Mouse (Mus musculus) frontal cortex, postnatal 36 days (tissue): ENCODE measurements around the gene Gnptg.
"Not testable (repeated sequence)": the region's sequence is repeated elsewhere in the genome, so short reads cannot be mapped to it uniquely, and the experiment has no call there.

Experiments
- DNase-seq, 2 experiments: peaks; one replicate each; pipeline ENCODE4 v3.0.0; 2022; ENCODE audit warnings: low spot score in 2 of 2

Gene Gnptg

DNA sequence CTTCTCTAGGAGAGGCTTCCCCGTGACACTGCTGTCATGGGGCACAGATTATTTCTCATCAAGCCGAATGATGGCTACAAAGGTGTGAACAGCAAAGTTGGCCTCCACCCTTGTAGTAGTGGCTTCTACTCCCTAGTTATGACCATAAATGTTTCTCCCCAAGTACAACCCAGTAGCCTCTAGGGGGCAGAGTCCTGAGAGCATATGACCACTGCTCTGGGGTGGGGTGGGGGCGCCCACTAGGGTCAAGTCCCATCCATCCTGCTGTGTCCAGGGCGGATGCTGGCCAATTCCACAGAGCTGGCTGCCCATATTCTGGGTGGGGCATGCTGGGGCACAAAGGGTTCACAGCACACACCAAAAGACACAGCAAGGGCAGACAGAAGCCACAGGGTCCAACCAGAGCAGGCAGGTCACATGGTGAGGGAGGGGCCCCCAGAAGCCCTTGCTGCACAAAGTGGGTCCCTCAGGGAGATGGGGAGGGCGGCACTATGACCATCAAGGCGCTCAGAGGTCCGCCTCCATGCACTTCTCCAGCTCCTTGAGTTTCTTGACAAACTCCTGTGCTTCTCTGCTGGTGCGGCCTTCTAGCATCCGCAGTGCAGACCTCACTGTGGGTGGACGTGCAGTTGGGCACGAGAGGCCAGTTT, 3.3 kb upstream of the Gnptg start:
- DNase-seq, result no peak

DNA sequence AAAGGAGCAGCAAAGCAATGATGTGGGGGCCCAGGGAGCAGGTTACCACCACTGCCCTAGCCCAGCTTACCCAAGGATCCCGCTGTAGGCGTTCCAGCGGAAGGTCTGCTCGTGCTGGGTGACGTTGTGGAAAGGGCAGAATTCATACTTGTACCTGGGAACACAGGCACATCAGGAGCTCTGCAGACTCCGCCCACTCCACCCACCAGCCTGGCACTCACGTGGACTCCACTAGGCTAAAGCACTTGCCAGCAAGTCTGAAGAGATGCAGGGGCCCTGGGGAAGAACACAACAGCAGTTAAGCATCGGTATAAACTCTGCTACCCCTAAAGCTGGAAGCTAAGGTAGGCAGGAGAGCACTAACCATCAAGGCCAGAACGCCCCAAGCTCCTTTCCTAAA, 4.3 kb downstream of the Gnptg start:
- DNase-seq, result no peak

DNA sequence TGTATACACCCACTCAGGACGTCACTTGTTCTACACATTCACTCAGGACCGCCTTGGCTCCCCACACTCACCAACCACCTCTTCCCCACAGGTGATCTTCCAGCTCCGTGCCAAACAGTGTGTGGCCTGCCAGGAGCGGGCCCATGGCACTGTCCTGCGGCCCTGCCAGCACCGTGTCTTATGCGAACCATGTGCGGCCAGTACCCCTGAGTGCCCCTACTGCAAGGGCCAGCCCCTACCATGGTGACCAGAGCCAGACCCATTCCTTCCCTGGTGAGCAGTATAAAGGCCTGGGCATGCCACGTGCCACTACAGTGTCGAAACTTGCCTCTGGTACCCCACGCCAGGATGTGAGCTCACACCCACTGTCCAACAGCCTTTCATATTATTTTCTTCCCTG, 8.3 kb downstream of the Gnptg start:
- not testable (repeated sequence) for DNase-seq

DNA sequence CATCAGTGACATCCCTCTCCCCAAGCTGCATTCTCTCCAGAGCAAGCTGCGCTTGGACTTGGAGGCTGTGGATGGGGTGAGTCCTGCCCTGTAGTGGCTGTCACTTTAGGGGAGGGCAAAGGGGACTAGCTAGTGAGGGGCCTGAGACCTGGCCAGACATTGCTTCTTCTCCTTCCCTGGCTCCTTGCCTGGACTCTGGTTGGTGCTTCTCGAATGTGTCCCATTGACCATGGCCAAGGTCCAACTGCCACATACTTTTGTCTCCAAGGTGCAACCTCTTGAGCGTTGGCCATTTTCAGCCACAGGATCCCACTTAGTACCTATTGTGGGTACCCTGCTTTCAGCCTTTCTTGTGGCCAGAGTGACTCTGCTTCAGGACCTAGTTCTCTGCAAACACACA, 9.2 kb downstream of the Gnptg start:
- no peak for DNase-seq

DNA sequence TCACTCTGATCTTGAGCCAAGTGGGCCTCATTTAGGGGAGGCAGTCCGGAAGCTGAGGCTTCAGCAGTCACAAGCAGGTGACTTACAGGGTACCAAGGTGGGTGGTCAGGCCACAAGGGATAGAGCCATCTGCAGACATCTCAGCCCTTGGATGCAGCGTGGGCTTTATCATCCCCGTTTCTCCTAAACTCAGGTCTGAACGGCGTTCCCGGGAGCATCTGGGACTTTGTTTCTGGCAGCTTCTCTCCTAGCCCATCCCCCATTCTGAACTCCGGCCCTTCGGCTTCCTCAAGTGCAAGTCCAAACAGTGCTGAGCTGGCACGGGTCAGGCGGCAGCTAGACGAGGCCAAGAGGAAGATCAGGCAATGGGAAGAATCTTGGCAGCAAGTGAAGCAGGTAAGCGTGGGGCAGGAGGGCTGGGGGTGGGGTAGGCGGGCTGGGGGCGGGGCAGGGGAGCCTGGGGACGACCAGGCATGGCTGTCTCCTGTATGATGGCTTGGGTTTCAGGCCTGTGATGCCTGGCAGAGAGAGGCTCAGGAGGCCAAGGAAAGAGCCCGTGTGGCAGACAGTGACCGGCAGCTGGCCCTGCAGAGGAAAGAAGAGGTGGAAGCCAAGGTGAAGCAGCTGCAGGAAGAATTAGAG, 9.8 kb downstream of the Gnptg start:
- DNase-seq, result not testable (repeated sequence)

DNA sequence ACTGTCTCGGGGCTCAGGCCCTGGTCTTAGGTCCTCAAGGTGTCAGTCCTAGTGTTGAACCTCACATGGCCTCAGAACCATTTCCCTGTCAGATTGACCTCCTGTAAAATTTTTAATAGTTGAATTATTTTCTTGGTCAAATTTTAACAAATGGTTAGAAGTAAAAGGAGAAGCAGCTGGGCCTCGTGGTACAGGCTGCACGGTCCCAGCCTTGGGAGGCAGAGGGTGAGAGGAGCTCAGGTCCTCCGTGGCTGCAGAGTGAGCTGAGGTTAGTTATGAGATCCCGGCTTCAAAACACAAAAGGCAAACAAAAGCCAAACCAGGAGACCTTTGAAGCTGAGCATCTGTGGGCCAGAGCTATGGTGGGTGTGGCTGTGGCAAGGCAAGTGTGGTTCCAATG, 11.9 kb downstream of the Gnptg start:
- DNase-seq, result no peak

DNA sequence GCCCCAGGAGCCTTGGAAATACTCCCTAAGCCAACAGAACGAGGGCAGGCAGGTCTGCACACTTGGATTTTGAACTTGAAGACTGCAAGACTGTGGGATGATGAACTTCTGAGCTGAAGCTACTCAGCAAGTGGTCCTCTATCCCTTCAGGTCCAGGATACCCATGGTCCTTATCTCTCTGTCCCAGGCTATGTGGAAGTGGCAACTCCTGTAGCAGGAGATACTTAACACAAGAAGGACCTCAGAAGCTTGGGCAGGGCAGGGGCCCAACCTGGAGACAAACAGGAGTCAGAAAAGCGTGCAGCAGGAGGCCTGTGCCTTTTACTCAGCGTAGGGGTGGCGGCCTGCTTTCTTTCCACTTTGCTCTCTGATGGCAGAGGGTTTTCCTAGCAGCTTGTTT, 14.3 kb downstream of the Gnptg start:
- DNase-seq, result no peak

DNA sequence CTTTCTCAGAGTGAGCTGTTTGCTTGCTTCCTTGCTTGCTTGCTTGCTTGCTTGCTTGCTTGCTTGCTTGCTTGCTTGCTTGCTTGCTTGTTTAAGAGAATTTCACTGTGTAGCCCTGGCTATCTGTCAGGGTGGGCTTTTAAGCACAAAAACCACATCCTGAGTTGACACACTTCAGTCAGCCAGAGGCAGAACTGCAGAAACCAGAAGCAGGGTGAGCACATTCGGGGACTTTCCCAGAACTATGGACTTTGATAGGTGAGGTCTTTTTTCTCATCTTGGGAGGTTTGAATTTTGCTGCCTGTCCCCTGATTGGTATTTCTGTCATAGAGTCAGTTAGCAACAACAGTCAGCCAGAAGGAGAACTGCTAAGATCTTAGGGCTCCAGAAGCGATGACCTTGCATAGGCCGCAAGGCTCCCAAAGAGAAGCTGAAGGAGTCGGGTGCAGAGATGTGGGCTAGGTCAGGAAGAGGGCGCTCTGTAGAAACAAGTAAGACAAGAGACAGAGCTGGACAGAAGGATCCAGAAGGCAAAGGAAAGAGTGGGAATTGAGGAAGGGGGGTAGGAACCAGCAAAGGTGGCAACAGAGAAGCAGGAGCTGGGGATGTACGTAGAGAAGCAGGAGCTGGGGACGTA, 15.2 kb downstream of the Gnptg start:
- DNase-seq, result no peak

DNA sequence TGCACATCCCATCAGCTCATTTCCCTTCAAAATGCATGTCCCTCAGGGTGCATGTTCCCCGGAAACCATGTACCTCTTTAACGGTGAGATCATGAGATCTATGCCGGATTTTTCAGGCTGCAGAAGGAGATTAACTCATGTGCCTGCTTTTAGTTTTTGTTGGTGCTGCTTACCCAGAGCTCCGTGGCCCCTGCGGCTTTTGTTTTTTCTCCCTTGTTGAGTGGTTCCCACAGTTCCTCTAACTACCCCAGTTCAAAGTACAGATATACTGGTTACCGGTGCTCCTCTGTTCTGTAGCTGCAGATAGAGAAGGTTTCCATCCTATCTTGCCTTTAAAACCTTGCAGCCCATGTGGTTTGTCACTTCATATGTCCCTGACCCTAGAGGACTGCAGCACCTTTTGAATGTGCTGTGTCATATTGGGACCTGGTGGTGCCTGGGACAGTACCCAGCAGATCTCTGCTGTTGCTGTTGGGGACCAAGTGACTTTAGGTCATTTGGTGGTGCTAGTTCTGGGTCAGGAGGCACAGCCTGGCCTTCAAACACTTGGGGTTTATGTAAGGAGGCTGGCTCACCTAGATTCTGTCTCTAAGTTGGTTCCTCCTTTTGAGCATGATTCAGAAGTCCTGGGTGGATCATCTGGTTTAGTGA, 16.8 kb downstream of the Gnptg start:
- DNase-seq, result no peak

DNA sequence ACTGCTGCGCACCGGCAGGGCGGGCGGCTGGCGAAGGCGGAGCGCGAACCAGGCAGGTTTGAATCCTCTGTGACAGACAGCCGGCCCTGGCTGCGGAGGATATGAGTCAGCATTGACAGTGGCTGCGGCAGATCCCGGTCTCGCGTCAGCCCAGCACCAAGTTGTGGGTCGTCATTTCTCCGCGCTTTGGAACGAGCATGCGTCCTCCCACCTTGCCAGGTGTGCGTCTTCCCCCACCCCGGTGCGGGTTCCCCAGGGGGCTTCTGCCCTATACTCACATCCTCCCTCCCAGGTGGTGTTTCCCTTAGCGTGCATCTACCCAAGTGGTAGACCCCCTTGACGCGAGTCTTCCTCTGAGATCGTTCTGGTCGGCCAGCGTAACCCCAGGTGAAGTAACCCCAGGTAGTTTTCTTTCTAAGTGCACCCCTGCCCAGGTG, 17.4 kb downstream of the Gnptg start:
- peak; percentile 42 to 44 for DNase-seq

DNA sequence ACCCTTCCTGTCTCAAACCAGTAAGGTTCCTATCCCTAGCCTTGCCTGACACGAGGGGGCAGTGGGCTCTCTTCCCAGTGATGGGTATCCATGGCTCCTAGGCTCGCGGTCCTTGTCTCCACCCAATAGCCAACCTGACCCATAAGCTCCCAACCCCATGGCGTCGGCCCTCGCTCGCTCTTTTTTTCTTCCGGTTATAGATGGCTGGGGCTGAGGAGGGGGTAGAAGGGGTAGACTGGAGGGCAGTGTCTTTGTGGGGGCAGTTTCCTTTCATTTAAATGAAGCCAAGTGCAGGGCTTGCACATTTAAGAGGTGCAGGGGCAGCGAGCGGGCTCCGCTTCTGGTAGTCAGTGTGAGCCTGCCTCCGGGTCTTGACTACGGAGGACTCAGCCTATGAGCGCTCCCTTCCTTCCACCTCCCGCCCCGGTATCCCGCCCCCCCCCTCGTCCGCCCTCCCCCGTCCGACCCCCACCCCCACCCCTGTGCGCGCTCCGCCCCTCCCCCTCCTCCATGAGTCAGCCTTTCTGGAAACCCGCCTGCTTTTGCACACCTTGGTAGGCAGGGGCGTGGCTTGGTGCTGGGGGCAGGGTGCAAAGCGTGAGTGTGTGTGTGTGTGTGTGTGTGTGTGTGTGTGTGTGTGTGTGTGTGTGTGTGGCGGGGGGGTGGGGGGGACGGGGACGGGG, 18.0 kb downstream of the Gnptg start:
- DNase-seq, result peak; percentile 44 to 54

DNA sequence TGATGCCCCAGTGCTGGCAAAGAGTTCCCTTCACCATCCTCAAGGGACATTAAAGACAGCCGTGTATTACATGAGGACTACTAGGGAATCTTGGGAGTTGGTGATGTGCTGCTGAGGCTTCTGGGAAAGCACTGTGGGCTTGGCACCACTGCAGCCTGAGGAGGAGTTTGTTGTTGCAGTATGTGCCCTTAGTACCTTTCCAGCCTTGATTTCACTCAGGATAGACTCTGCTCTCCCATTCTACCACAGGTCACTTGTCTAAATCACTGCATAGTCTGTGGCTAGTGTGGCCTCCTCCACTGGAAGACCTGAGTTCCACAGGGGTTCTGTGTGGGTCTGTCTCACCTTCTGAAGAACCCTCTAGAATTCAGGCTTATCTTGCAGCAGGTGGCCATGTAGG, 19.2 kb downstream of the Gnptg start:
- DNase-seq, result no peak

DNA sequence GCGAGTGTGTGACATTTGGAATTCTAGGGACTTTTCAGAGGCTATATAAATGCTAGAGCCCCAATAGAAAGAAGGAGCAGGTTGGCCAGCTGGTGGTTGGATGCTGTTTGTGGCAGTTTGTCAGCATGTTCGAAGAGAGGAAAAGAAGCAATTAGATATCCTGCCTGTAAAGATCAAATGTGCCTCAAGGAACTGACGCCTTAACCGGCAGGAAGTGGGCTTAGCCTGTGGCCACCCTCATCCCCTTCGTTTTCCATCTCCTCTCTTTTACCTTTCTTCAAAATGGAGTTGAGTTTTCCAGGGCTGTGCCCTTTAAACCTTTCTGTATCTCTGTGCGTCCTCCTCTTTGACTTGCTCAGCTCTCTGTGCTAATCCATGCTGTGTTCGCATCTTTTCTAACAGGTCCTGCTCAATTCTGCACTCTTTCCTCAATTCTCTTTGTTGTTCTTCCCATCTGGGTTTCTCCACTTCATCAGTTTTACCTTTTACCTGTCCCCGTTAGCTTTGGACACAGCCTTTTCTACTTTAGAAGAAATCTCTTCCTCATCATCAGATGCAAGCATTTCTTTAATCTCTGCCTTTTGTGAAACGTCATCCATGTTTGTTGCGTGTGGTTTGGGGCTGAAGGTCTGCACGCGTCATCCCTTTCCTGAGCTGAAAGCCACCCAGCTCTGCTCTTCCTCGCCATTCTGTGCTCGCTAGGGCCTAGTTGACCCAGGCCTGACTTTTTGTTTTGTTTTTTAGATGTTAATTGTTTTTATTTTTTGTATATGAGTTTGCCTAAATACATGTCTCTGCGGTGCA, 20.2 kb downstream of the Gnptg start:
- DNase-seq, result no peak

DNA sequence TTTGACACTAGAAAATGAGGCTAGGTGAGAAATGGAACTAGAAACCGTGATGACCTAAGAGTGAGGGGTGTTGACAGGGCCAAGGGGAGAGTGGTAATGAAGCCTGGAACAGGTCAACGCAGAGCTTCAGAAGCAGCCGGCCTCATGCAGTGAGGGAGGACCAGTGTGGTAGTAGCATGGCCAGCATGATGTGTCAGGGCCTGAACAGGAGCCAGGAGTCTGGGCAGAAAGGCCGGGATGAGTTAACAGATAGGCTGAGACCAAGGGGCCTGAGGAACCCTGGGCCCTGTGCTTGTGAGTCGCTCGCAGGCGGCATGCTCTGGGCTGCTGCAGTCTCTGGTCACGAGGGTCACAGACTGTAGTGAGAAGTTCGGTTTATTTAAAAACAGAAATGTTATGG, 21.0 kb downstream of the Gnptg start:
- DNase-seq, result no peak

DNA sequence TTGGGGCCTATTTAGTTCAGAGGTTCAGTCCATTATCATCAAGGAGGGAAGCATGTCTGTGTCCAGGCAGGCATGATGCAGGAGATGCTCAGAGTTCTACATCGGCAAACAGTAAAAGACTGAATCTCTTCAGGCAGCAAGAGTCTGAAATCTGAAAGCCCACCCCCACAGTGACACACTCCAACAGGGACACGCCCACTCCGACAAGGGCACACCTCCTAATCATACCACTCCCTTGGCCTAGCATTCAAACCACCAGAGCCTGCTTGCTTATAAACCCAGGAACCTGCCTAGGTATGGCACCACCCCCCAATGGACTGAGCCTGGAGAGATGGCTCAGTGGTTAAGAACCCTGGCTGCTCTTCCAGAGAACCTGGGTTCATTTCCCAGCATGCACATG, 24.5 kb downstream of the Gnptg start:
- DNase-seq, result no peak

DNA sequence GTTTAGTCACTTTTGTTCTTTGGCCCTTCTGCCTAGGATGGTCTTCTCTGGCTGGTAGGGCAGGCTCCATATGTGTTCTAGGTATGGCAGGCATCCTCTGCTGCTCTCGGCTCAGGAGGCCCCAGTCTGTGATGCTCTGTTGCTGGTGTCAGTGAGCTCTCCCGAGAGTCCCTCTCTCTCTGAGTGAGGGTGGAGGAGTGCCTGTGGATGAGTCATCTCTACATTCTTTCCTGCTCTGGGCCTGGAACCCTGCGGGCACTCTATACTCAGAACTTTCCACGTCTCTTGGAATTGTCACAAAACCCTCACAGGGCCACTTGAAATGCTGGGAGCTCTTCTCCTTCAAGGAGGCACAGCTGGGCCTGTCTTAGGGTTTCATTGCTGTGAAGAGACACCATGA, 28.2 kb downstream of the Gnptg start:
- no peak for DNase-seq

DNA sequence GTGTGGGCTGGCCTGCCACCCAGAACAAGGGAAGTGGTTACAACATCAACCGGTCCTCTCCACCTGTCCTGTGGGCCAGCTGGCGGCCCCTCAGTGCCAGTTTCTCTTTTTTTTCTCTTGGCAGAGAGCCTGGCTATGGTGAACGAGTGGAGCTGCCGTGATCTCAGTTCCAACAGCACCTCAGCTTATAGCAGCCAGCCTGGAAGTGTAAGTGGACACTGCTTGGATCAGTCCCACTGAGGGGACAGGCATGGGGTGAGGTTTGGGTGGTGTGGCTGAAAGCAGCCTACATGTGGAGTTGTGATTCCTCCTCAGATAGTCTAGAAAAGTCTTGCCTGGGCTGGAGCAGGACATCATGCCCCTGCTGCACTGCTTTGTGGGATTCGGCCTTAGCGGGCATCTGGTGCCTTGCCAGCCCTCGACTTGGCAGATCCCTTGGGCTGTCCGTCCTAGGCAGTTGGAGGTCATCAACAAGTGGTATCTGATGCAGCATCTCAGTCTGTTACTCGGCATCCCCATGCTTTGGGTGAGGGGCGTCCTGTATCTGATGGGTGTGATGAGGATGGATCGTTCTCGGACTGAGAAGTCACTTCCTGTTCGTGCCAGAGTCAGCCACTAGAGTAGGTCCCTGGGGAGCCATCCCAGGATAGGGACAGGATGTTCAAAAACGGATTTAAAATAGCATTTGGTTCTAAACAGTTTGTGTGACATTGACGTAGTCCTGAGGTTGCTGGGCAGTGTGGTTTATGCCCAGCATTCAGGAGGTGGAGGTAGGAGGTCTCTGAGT, 29.1 kb downstream of the Gnptg start:
- DNase-seq, result no peak

DNA sequence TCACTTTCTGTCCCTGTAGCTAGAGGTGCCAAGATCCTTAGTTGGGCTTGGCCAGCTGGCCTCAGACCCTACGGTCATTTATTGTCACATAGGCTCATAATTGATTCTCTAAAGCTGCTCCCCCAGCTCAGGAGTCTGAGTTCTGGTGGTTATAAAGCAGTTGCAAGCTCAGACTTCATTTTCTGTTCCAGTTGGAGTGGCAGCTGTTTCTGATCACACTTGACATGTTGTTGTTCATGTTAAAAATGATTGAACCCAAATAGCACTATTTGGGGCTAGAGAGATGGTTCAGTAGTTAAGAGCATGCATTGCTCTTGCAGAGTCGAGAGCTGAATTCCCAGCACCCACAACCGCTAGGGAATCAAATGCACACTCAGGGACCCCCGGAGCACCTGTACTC, 29.9 kb downstream of the Gnptg start:
- DNase-seq, result no peak

DNA sequence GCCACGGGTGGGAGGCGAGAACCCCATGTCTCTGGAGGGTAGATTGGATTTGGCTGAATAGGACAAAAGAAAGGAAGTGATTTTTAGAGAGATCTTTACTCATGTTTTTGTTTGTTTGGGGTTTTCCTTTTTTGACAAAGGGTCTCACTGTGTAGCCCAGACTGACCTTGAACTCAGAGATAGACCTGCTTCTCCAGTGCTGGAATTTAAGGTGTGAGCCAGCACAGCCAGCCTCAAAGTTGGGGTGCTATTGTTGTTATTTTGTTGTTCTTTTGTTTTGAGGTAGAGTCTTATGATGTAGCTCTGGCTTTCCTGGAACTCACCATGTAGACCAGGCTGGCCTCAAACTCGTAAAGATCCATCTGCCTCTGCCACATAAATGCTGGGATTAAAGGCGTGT, 37.5 kb downstream of the Gnptg start:
- DNase-seq, result no peak

DNA sequence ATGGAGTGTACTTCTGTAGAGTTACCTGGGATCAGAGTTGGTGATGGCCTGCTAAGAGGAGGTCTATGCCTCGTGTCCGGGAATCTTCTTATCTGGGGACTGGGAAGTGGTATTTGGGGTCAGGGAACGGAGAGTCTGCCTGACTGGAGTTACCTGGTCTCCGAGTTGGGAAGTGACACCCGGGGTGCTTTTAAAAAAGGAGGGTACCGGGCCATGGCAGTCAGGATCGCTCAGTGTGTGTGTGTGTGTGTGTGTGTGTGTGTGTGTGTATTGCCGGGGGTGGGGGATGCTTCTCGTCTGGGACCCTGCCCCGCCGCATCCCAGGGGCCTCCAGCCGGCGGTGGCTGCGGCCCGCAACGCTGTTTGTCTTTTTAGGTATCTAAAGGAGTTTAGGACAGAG, 50.8 kb downstream of the Gnptg start:
- no peak for DNase-seq
